In genomic region chr8:103955568-103956260, GRCm38 (mm10) we compare ENCODE assay signal across 24 mouse cellular contexts.
"Had no signal": no experiment of that assay in that cellular context is flagged by ENCODE, and none has a peak within 500 bp of the region (broad histone marks: within the 10 kb centered on the region; RNA-seq: fewer than 3 reads in every experiment).

No protein-coding gene starts in this region.

- H3K27ac ChIP-seq: gastrocnemius, adult 2 months; heart, embryonic 10.5 days; hindbrain, embryonic 10.5 days; hindbrain, embryonic 12.5 days; hindbrain, embryonic 14.5 days; kidney, postnatal 0 days; layer of hippocampus, adult 2 months; left cerebral cortex, adult 2 months; limb, embryonic 10.5 days; limb, embryonic 12.5 days; liver, embryonic 13.5 days; liver, embryonic 15.5 days had no signal

- H3K9ac ChIP-seq: heart, embryonic 12.5 days; hindbrain, embryonic 12.5 days; hindbrain, embryonic 14.5 days; limb, embryonic 12.5 days; liver, embryonic 13.5 days; liver, embryonic 15.5 days; liver, postnatal 0 days had no signal

- H3K4me3 ChIP-seq: gastrocnemius, adult 2 months; heart, embryonic 10.5 days; heart, embryonic 12.5 days; hindbrain, embryonic 10.5 days; hindbrain, embryonic 12.5 days; layer of hippocampus, adult 2 months; left cerebral cortex, adult 2 months; limb, embryonic 10.5 days; limb, embryonic 12.5 days; liver, embryonic 13.5 days; liver, embryonic 15.5 days had no signal

- H3K27me3 ChIP-seq: heart, embryonic 12.5 days; hindbrain, embryonic 12.5 days; limb, embryonic 12.5 days; liver, embryonic 13.5 days; liver, embryonic 15.5 days had no signal

- ATAC-seq: forebrain, embryonic 16.5 days; hindbrain, embryonic 16.5 days; inflammation-experienced regulatory T-cells, adult 6 months; liver, postnatal 0 days had no signal

- H3K9me3 ChIP-seq: heart, embryonic 10.5 days; heart, embryonic 12.5 days; hindbrain, embryonic 10.5 days; hindbrain, embryonic 12.5 days; limb, embryonic 10.5 days; limb, embryonic 12.5 days; liver, embryonic 13.5 days; liver, embryonic 15.5 days had no signal

- H3K4me1 ChIP-seq: heart, embryonic 10.5 days; heart, embryonic 12.5 days; hindbrain, embryonic 10.5 days; hindbrain, embryonic 12.5 days; limb, embryonic 10.5 days; limb, embryonic 12.5 days; liver, embryonic 13.5 days; liver, embryonic 15.5 days had no signal

- DNase-seq: gastrocnemius, adult 2 months; gastrocnemius, postnatal 10 days; gastrocnemius, postnatal 25 days; heart, adult 18-20 months; heart, postnatal 10 days; heart, postnatal 4 days; kidney, postnatal 4 days; liver; liver, embryonic 13.5 days; liver, postnatal 0 days had no signal

- H3K4me2 ChIP-seq: heart, embryonic 12.5 days; hindbrain, embryonic 12.5 days; hindbrain, embryonic 14.5 days; limb, embryonic 12.5 days; liver, embryonic 13.5 days; liver, embryonic 15.5 days had no signal

- H3K36me3 ChIP-seq: heart, embryonic 10.5 days; heart, embryonic 12.5 days; hindbrain, embryonic 10.5 days; hindbrain, embryonic 12.5 days; limb, embryonic 10.5 days; limb, embryonic 12.5 days; liver, embryonic 13.5 days; liver, embryonic 15.5 days had no signal
